Mouse (Mus musculus) frontal cortex, postnatal 14 days (tissue): ENCODE measurements at regions not wholly inside any gene's neighbourhood (a gene's known extent, or its start where the extent isn't known, plus 50 kb on each side); places are given as distances from the start of the nearest gene placed in this dataset.

Experiments used
- DNase-seq, 2 experiments: peaks; one replicate each; pipeline ENCODE4 v3.0.0; 2022; ENCODE audit warnings: low spot score in 2 of 2

DNA sequence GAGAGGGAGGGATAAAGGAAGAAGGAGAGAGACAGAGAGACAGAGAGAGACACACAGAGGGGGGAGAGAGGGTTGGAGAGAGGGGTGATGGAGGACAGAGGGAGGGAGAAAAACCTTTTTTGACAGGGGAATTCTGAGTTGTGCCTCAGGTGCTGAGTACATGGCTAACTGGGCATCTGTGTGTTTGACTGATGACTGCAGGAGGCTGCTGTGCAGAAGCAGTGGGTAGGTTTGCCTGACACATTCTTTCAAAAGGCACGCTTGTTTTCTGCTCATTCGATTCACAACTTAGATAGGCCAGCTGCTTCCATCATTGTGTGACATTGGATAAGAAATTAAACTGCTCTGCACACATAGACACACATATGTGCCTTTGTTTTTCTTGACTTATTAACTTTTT lies 150.7 kb upstream of the Rgmb start:
- no peak for DNase-seq

DNA sequence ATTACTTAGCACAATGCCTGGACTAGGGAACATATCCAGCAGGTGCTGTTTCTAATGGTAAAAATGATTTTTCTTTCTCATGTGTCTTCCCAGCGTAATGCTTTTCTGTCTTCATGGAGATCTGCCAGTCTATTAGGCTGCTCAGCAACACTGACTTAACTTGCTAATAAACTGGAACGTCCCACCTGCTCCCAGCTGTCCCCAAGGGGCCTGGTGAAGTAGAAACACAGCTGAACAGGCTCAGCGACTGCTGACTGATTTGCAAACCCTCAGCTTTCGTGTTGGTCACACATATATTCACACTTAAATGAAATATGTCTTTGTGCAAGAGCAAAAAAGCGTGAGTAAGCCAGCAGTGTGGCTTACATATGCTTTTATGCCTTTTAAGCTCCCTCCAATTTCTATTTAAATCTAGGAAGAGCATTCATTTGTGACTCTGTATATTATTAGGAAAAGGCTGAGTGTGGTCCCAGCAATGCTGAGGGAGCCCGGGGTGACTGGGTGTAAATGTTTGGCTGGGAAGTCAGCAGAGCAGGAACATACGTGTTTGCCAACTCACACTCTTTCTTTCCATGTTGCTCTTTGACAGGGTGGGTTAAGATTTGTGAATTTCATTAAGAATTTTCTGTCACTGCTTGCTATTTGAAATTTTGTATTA lies 146.7 kb upstream of the Rgmb start:
- no peak for DNase-seq

DNA sequence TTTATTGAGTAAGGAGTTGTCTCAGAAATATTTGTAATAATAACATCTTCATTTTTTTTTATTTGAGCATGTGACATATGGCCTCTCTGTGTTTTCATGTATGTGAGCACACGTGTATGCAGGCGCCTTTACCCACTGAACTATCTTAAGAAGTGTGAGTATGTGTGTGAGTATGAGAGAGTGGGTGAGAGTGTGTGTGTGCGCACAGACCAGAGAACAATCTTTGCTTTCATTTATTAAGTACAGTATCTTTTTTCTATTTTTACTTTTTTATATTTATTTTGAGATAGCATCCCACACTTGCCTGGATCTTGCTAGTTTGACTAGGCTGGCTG lies 140.5 kb upstream of the Rgmb start:
- no peak for DNase-seq

DNA sequence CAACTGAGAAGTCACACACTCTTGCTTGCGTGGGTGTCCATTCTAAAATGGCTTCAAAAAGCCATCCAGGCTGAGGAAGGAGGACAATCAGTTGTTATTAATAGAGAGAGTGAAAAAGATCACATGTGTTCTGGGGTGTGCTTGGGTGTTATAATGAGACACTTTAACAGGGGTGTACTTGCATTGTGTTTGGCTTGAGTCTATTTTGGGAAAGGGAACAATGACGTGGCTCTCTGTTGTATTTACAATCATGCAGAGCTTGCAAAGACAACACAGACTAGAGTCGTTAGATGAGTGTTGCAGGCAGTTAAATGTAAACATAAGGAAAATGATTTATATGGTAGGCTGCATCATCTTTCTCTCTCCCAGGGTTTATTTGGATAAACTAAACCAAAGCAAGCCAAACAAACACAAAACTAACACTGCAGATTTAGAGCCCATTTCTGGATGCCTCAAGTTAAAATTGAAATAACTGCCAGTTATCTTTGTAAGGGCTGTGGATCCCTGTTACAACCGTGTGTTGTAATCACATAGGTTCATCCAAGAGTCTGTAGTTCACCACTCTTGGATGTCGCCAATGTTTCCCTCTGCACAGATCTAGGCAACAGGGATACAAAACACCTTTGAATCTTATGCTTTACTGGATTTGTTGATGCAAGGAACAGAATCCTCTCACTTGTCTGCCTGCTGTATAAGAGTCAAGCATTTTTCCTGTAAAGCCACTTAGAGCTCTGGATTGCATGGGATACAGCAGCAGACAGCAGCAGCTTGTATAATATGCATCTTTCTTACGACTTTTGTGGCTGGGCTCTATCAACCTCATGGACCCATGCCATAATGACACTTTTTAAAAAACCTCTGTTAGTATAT lies 139.9 kb upstream of the Rgmb start:
- no peak for DNase-seq

DNA sequence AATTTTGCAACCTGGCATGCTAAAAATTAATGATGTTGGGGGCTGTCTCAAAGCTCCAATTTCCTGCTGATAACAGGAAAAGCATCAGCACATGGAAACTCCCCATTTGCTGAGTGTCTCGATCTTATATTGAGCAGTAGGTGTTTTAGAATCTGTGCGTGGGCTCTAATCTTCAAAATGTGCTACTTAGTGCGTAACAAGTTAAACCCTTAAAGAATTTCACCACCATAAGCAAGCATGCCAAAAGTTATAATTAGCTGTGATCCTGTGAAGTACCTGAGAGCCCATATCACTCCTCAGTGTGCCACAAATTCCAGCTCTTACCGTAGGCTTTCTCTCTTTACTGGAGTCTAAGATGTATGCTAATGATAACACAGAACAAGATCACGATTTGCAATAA lies 137.5 kb upstream of the Rgmb start:
- DNase-seq = no peak

DNA sequence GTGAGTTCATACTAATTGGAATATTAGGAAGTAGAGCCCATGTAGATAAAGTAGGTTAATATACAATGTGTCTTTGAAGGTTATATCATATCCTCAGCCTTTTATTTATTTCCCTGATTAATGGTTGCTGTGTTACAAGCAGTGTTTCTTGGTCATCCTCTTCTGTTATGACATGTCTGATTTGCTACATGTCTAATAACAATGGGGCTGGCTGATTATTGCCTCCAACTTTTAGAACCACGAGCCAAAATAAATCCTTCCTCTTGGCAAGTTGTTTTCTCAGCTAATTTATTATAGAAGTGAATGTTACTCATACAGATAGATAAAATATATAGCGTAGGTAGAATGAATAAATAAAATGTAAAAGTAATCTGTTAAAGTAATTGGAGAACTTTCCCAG lies 124.8 kb upstream of the Rgmb start:
- no peak for DNase-seq

DNA sequence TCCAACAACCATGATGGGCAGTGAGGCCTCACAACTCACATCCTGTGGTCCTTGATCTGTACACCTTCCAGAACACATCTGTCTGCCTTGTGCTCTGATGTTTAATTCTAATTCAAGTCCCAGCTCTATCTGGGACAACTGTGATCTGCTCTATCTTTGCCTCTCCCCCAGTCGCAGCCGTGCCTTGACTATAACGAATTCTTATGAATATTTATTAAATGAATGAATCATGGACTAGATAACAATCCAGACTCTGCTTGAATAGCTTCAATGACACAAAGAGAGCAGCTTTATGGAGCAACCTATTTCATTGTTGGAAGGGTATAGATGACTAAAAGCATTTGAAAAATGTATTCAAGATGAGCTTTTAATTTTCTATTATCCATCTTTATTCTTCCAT lies 120.8 kb upstream of the Rgmb start:
- DNase-seq = no peak

DNA sequence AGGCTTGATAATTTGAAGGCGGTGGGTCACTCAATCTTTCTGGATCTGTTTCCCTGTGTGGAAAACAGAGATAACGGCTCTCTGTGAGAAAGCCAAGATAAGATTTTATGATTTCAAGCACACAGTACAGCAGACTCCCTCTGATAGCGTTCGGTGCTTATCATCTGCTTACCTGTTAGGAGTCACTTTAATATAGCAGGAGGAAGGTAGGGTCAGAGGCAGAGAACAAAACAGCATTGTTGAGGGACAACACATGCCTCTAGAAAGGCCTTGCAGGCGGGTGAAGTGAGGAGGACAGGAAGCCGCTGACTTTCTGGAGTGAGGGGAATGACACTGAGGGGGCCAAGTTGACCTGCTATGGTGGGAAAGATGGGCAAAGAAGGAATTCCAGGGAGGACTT lies 118.9 kb upstream of the Rgmb start:
- no peak for DNase-seq

DNA sequence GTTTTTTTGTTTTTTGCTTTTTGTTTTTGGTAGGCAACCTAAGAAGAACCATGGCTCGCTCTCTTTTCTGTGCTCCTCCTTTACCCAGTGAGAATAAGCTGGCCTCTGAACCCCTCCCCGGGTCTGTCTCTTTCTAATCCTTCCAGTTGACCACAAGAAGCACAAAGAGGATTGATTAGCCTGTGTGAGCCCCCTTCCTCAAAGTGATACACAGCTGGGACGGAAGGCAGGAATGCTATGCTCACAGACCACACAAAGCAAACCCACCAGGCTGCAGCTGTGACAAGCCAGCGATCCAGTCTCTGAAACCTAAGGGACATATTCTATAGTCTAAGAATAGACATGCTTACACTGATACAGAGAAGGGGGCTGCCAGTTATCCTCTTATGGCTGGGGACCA lies 111.5 kb upstream of the Rgmb start:
- no peak for DNase-seq

DNA sequence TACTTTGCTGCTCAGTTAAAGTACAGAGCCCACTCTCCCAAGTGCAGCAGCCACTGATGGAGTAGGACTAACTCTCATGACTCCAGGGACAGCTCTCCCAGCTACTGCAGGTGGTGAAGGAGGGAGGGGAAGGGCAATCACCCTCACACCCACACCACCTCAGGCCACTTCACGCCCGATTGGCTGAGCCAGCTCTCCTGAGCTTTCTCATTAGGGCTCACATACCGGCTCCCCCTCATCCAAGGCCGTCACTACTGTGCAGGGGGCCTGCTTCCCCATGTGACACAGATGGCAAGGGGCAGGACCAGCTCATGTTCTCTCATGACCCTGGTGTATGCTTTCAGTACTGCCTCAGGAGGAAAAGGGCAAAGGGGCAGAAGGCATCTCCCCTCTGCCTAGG lies 87.8 kb upstream of the Rgmb start:
- DNase-seq = no peak

DNA sequence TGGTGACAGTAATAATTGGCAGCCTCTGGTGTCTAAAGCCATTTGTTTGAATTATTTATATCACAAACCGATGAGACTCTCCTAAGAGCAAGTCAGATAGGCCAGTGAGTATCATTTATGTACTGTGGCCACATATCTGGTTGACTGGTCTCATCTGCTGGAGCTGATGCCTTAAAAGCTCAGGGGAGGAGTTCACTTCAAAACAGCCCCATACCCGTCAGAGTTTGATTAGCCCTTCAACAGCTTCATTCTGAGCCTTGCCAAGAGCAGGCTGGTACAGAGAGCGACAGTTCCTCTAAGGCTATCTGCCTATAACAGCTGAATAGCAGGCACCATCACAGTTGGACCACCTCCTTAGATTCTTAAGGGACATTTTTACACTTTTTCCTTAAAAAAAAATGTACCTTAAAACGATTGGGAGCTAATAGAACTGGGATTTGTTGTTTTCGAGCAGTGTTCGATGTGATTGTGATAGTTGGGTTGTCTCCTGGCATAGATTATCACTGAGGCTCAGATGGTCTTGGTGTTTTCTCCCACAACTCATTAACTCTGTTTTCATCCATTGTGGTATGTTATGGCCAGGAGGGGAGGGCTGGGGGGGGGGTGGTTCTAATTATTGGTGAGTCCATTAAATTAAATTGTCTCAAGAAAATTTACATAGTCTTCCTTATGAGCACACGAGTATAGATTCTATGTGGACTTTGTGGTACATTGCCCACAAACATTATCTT lies 68.0 kb upstream of the Rgmb start:
- DNase-seq = no peak

DNA sequence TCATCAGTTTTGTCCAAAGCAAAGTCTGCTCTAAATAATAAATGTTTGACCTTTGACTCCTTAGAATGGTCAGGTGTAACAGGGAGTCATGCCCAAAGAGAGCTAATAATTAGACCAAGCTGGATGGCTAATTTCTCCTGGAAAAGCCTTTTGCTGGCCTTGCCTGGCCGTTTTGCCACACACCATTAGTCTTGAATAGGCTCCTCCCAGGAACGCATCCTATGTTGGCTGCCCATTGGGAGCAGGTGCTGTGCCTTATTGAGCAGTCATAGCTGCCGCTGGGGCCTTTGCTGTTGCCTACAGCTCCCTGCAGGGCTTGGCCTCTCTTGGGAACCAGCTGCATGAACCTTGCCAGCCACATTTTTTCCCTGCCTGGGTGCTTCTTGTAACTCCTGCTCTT lies 65.1 kb upstream of the Rgmb start:
- DNase-seq = no peak

DNA sequence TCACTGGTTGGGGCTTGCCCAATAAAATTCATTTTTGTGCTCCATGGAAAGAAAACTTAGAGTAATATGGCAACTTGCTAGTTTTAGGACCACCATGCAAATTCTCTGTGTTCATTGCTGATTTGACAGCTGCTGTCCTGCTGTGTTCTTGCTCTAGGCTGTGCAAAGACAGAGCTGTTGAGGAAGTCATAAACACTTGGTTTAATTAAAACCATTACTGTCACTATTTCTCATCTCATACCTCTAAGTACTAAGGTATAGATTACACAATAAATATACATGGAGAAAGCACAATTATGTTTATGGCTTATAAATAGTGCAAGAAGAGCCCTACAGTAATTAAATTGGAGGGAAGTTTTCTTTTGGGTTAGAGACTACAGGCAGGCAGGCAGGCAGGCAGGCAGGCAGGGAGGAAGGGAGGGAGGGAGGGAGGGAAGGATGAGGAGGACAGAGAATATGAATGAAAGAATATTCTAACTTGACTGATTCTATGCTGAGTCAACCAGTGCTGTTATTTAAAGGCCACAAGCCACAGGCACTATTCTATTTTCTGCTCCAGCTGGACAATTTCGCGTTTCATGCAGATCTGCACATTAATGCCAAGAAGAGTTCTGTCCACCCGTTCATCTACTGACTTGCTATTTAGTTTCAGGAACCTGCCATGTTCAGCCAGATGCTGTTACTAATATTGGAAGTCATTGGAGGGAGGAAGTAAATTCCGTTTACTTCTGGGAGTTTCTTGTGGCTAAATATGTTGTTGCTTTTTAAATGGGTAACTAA lies 61.2 kb upstream of the Rgmb start:
- no peak for DNase-seq

DNA sequence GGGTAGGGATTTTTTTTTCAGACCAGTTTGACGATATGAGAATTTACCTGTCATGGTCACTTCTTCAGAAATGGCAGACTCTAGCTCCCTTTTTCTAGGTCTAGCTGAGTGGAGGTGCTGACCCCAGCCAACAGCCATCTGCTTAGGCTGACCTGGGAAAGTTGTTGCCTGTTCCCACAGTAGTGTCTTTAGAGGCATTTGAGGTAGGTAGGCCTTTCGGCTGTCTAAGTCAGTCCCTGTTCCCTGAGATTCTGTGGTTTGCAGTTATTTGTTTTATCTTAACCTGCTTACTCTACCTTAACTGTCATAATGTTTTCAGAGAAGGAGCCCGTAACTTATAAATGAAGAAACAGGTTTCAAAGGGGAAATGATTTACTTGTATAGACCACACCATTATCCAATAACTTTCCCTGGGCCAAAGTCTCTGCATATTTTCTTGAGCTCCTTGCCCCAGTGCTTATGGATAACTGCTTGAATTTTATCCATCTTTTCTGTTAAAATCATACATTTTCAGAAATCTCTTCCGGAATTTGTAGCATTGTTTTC lies 59.8 kb upstream of the Rgmb start:
- DNase-seq = no peak

DNA sequence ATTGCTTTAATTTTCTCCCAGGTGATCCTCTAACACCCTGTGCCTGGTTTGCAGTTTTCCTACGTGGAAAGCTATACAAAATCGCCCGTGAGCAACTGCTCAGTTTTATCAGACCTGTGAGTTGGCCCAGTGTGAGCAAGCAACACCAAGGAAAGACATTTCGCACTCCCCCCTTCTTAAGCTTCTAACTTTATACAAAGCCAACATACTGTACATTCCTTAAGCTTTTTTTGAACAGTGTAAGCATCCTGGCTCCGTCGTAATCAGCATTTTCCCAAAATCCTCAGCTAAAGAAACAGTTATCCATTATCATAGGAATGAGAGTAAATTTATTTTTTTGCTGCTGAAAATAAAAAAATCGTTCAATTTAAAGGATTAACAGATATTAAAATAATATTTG lies 52.0 kb upstream of the Rgmb start:
- DNase-seq = no peak

DNA sequence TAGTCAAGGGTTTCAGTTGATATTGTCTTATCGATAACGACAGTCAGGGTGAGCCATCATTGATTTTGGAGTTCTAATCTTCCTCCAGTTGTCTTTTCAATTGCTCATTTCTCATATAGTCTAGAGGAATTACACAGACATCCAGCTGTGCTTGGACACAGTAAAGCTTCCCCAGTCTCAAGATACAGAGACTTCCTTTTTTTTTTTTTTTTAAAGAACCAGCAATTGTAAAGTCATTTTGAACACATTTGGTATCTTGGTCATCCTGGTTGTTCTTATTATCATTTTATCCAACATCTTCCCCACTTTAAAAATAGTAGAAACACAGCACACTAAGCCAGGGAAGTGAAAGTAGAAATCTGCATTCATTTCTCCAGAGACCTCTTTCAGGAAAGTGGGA lies 51.4 kb upstream of the Rgmb start:
- no peak for DNase-seq
